Mouse (Mus musculus) right cerebral cortex, adult 18-20 months (tissue): ENCODE results near the gene Polr2j.

Source experiments
- DNase-seq: peaks from one replicate; pipeline ENCODE4 v3.0.0; 2022; ENCODE audit warnings: mixed read lengths

Polr2j gene

GRCm38 (mm10) chr5:136168071-136168470, 51.6 kb downstream of the Polr2j start:
- DNase-seq, result no peak

GRCm38 (mm10) chr5:136169626-136170511, 53.4 kb downstream of the Polr2j start:
- peak; percentile 63 for DNase-seq

DNA sequence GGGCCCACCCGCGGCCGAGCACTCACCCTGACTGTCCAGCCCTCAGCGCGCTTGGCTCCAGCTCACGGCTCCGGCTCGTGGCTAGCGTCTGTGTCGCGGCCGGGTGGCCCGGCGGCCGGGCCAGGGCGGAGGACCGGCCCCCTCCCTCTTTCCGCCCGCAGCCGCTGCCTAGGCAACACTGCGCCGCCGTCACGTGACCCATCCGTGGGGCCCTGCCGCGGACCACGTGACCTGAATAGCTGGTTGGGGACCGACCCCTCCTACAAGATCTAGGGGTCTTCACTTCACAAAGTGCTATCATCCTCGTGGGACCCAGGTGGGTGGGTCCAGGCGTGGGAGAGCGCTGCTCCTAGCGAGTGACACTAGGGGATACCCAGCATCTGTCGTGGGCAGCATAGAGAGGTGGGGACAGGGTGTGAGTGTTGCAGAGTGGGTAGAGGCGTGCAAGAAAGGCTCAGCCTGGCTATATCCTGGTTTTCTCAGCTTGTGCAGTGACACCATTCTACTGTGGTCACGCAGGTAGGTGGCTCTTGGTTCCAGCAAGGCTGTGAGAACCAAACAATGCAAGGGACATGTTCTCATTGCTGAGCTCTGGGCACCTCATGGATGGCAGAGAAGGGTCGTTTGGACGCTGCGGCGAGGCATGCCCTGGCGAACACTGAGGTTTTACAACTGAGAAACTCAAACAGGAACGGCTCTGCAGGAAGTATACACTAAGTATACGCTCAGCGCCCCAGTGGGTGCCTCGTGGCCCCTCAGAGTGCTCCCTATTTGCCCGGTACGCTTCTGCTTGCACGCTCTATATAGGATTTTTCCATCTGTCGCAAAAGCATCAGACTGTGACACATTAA, 54.3 kb downstream of the Polr2j start, which contains the start of gene Orai2:
TSS of gene Orai2 (minus strand) at position 202 of the 851 bp plus-strand sequence.
- peak; percentile 87 for DNase-seq

DNA sequence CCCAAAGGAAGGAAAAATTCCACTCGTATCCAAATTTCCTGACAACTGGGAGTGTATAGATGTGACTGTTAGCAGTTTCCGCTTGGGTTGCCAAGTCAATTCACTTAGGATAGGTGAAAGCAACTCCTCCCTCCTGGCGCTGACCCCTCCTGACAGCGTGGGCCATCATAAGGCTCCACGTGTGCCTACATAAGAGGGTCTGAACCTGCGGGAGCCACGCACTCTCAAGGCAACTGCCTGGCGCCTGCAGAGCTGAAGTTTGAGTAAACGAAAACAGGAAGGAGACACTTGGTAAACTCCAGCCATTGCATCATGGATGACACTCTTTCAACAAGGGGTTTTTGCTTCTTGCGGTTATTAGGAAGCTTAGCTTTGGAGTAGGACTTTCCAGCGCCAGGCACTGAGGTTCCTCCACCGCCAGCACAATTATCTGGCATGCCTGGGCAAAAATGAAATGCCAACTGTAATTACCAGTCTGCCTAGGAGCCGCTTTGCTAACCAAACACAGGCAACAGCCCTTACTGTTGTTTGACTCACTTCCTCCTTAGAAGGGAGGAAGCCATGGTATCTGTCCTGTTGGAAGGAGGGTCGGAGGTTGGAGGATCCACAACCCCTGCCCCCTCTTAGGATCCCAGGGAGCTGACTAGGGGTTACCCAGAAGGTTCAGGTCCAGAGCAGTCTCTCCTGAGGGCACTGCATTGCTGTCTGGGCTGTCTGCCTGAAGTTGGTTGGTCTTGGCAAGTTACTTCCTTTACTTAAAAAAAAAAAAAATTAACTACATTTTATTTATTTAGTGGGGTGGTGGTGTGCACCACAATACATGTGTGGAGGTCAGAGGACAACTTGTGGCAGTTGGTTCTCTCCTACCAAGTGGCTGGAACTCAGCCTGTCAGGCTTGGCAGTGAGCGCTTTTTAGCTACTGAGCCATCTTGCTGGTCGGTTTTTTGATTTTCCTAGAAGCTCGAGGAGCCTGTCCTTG, 55.2 kb downstream of the Polr2j start:
- DNase-seq, result no peak
